Mouse (Mus musculus): ENCODE measurements around the gene Pde5a. TPM values are rescaled to one million over a fixed set of nuclear protein-coding genes. Genes with fewer than 3 reads are reported as not detected.

Gene Pde5a
- polyA plus RNA-seq, 1 experiment from 2014 or later = 4.3 TPM

- Histone ChIP-seq H3K4me1 (peaks cover 12% of the 10 kb centered on the region), H3K9ac (peak overlapping the region; percentile 81), H3K4me3 (replicated peaks) (peak overlapping the region; percentile 75), H3K27ac (peak overlapping the region; percentile 89), H3K27me3 (no peaks in the 10 kb centered on the region), H3K9me3 (no peaks in the 10 kb centered on the region), H3K4me2 (peak overlapping the region; percentile 86), H3K36me3 (replicated peaks) (no peaks in the 10 kb centered on the region)
- under 1% methylated on average over 22 of the region's 22 CpGs for WGBS
- peak; percentile 73 for ATAC-seq (ENCODE audit: low FRiP score)
Observed at GRCm38 (mm10) chr3:122729601-122729959, 833 bp downstream of the Pde5a start.

GRCm38 (mm10) chr3:122729960-122730740 lies 1.4 kb downstream of the Pde5a start:
- peaks cover 12% of the 10 kb centered on the region for H3K4me1 ChIP-seq
- peak overlapping the region; percentile 81 for H3K9ac ChIP-seq
- peak overlapping the region; percentile 75 for H3K4me3 ChIP-seq (replicated peaks)
- under 1% methylated on average over 91 of the region's 92 CpGs for WGBS
- peak; percentile 82 for ATAC-seq (ENCODE audit: low FRiP score)
- H3K27ac ChIP-seq = peak overlapping the region; percentile 89
- H3K36me3 ChIP-seq (replicated peaks) = no peaks in the 10 kb centered on the region
- H3K4me2 ChIP-seq = peak overlapping the region; percentile 86
- no peaks in the 10 kb centered on the region for H3K9me3 ChIP-seq
- no peaks in the 10 kb centered on the region for H3K27me3 ChIP-seq

GRCm38 (mm10) chr3:122730741-122731235 lies 2.0 kb downstream of the Pde5a start:
- WGBS = 3% methylated on average over 13 of the region's 13 CpGs
- peak overlapping the region; percentile 81 for H3K9ac ChIP-seq
- no peaks in the 10 kb centered on the region for H3K36me3 ChIP-seq (replicated peaks)
- peak; percentile 12 for ATAC-seq (ENCODE audit: low FRiP score)
- H3K4me1 ChIP-seq = peaks cover 12% of the 10 kb centered on the region
- peak overlapping the region; percentile 75 for H3K4me3 ChIP-seq (replicated peaks)
- no peak overlapping the region; the same call in 1 of the 2 replicates for H3K27ac ChIP-seq
- peak overlapping the region; percentile 86 for H3K4me2 ChIP-seq
- H3K9me3 ChIP-seq = no peaks in the 10 kb centered on the region
- no peaks in the 10 kb centered on the region for H3K27me3 ChIP-seq

GRCm38 (mm10) chr3:122733806-122734205 lies 5.1 kb downstream of the Pde5a start:
- ATAC-seq (ENCODE audit: low FRiP score) = no peak
- no peak overlapping the region for H3K27ac ChIP-seq
- no peak overlapping the region for H3K9ac ChIP-seq
- H3K4me1 ChIP-seq = peaks cover 12% of the 10 kb centered on the region
- no peaks in the 10 kb centered on the region for H3K27me3 ChIP-seq
- no peaks in the 10 kb centered on the region for H3K36me3 ChIP-seq (replicated peaks)
- H3K9me3 ChIP-seq = no peaks in the 10 kb centered on the region
- no peak overlapping the region for H3K4me3 ChIP-seq (replicated peaks)
- no peak overlapping the region for H3K4me2 ChIP-seq
- WGBS = 69% methylated on average over 3 of the region's 3 CpGs

- Histone ChIP-seq H3K9ac (no peak overlapping the region), H3K27ac (no peak overlapping the region), H3K4me1 (peaks cover 12% of the 10 kb centered on the region), H3K4me3 (replicated peaks) (no peak overlapping the region), H3K36me3 (replicated peaks) (no peaks in the 10 kb centered on the region), H3K27me3 (no peaks in the 10 kb centered on the region), H3K9me3 (no peaks in the 10 kb centered on the region), H3K4me2 (no peak overlapping the region)
- no peak for ATAC-seq (ENCODE audit: low FRiP score)
- 81% methylated on average over 6 of the region's 6 CpGs for WGBS
Observed at GRCm38 (mm10) chr3:122734329-122734728, 5.6 kb downstream of the Pde5a start.

- no peak for ATAC-seq (ENCODE audit: low FRiP score)
- no peak overlapping the region for H3K4me2 ChIP-seq
- no peak overlapping the region for H3K4me3 ChIP-seq (replicated peaks)
- H3K27me3 ChIP-seq = no peaks in the 10 kb centered on the region
- H3K9ac ChIP-seq = no peak overlapping the region
- no peaks in the 10 kb centered on the region; the same call in 1 of the 2 replicates for H3K36me3 ChIP-seq (replicated peaks)
- H3K27ac ChIP-seq = no peak overlapping the region
- no peaks in the 10 kb centered on the region for H3K4me1 ChIP-seq
- no peaks in the 10 kb centered on the region for H3K9me3 ChIP-seq
- WGBS = 97% methylated on average over 15 of the region's 15 CpGs
Observed at GRCm38 (mm10) chr3:122739460-122739859, 10.7 kb downstream of the Pde5a start.

GRCm38 (mm10) chr3:122744265-122744664 lies 15.5 kb downstream of the Pde5a start:
- H3K4me1 ChIP-seq = no peaks in the 10 kb centered on the region
- H3K27ac ChIP-seq = no peak overlapping the region
- peaks cover 10% of the 10 kb centered on the region; the same call in 1 of the 2 replicates for H3K9me3 ChIP-seq
- 91% methylated on average over 3 of the region's 3 CpGs for WGBS
- ATAC-seq (ENCODE audit: low FRiP score) = no peak
- no peak overlapping the region for H3K4me2 ChIP-seq
- H3K36me3 ChIP-seq (replicated peaks) = peaks cover 5% of the 10 kb centered on the region; the same call in 1 of the 2 replicates
- no peak overlapping the region for H3K4me3 ChIP-seq (replicated peaks)
- H3K27me3 ChIP-seq = no peaks in the 10 kb centered on the region
- H3K9ac ChIP-seq = no peak overlapping the region

- Histone ChIP-seq H3K4me3 (replicated peaks) (no peak overlapping the region), H3K4me1 (no peaks in the 10 kb centered on the region), H3K27ac (no peak overlapping the region), H3K4me2 (no peak overlapping the region), H3K9me3 (peaks cover 10% of the 10 kb centered on the region; the same call in 1 of the 2 replicates), H3K9ac (no peak overlapping the region), H3K27me3 (no peaks in the 10 kb centered on the region), H3K36me3 (replicated peaks) (peaks cover 5% of the 10 kb centered on the region; the same call in 1 of the 2 replicates)
- ATAC-seq (ENCODE audit: low FRiP score) = no peak
- 85% methylated on average over 9 of the region's 9 CpGs for WGBS
Observed at GRCm38 (mm10) chr3:122747921-122748700, 19.4 kb downstream of the Pde5a start.

- Histone ChIP-seq H3K9ac (no peak overlapping the region), H3K4me1 (no peaks in the 10 kb centered on the region), H3K27ac (no peak overlapping the region), H3K9me3 (no peaks in the 10 kb centered on the region), H3K4me3 (replicated peaks) (no peak overlapping the region), H3K36me3 (replicated peaks) (0 out of 2 replicates have a peak, but pooled peaks cover 8% of the 10 kb centered on the region), H3K27me3 (no peaks in the 10 kb centered on the region), H3K4me2 (no peak overlapping the region)
- WGBS = 89% methylated on average over 8 of the region's 8 CpGs
- no peak for ATAC-seq (ENCODE audit: low FRiP score)
Observed at GRCm38 (mm10) chr3:122763240-122763761, 34.6 kb downstream of the Pde5a start.

GRCm38 (mm10) chr3:122763768-122764167 lies 35.0 kb downstream of the Pde5a start:
- H3K9me3 ChIP-seq = no peaks in the 10 kb centered on the region
- no peak overlapping the region for H3K9ac ChIP-seq
- H3K27me3 ChIP-seq = no peaks in the 10 kb centered on the region
- H3K4me1 ChIP-seq = no peaks in the 10 kb centered on the region
- H3K4me2 ChIP-seq = no peak overlapping the region
- H3K36me3 ChIP-seq (replicated peaks) = 0 out of 2 replicates have a peak, but pooled peaks cover 8% of the 10 kb centered on the region
- no peak overlapping the region for H3K27ac ChIP-seq
- no peak overlapping the region for H3K4me3 ChIP-seq (replicated peaks)
- ATAC-seq (ENCODE audit: low FRiP score) = no peak
- WGBS = 74% methylated on average over 14 of the region's 14 CpGs

- Histone ChIP-seq H3K4me3 (replicated peaks) (no peak overlapping the region), H3K27ac (peak overlapping the region; percentile 25; the same call in 1 of the 2 replicates), H3K36me3 (replicated peaks) (0 out of 2 replicates have a peak, but pooled peaks cover 8% of the 10 kb centered on the region), H3K4me1 (no peaks in the 10 kb centered on the region), H3K9ac (no peak overlapping the region), H3K4me2 (no peak overlapping the region), H3K9me3 (no peaks in the 10 kb centered on the region), H3K27me3 (no peaks in the 10 kb centered on the region)
- ATAC-seq (ENCODE audit: low FRiP score) = no peak
- 63% methylated on average over 4 of the region's 4 CpGs for WGBS
Observed at GRCm38 (mm10) chr3:122766930-122767329, 38.2 kb downstream of the Pde5a start.

- WGBS = 74% methylated on average over 5 of the region's 5 CpGs
Observed at GRCm38 (mm10) chr3:122767841-122768240, 39.1 kb downstream of the Pde5a start.

More at GRCm38 (mm10) chr3:122767841-122768240, 39.1 kb downstream of the Pde5a start:
- H3K9me3 ChIP-seq = no peaks in the 10 kb centered on the region
- H3K4me2 ChIP-seq = no peak overlapping the region
- H3K36me3 ChIP-seq (replicated peaks) = no peaks in the 10 kb centered on the region
- H3K27ac ChIP-seq = no peak overlapping the region
- no peak overlapping the region for H3K4me3 ChIP-seq (replicated peaks)
- no peak for ATAC-seq (ENCODE audit: low FRiP score)
- H3K4me1 ChIP-seq = no peaks in the 10 kb centered on the region
- no peaks in the 10 kb centered on the region for H3K27me3 ChIP-seq
- no peak overlapping the region for H3K9ac ChIP-seq

All from forebrain, embryonic 12.5 days (tissue).